8 mouse cellular contexts compared by ENCODE assay signal in genomic region chr3:35405621-35406079, GRCm38 (mm10).
DNase-seq lines count a peak whose midpoint lies in the region; ATAC-seq and TF ChIP-seq lines count a peak whose summit lies in the region.

No protein-coding gene starts in this region.

- no peaks in the 10 kb centered on the region for H3K36me3 ChIP-seq in heart, adult 2 months (ENCODE audit: control insufficient read depth, insufficient read depth, low read length)
- H3K36me3 ChIP-seq in embryonic facial prominence, embryonic 14.5 days (ENCODE audit: control insufficient read depth, insufficient read depth, low read length), result no peaks in the 10 kb centered on the region
- no peaks in the 10 kb centered on the region for H3K36me3 ChIP-seq in heart, embryonic 15.5 days
- no peaks in the 10 kb centered on the region for H3K36me3 ChIP-seq in stomach, embryonic 16.5 days (ENCODE audit: control insufficient read depth, insufficient read depth, low read length)

- H3K79me2 ChIP-seq in heart, adult 2 months (replicated peaks; ENCODE audit: control insufficient read depth, insufficient read depth, low read length), result no peaks in the 10 kb centered on the region

- peak overlapping the region; percentile 13; the same call in 1 of the 2 replicates for H3K27ac ChIP-seq in heart, adult 2 months
- no peak overlapping the region for H3K27ac ChIP-seq in embryonic facial prominence, embryonic 14.5 days (replicated peaks; ENCODE audit: low read depth, low read length)
- no peak overlapping the region for H3K27ac ChIP-seq in heart, embryonic 15.5 days
- H3K27ac ChIP-seq in stomach, embryonic 16.5 days (ENCODE audit: low read length), result no peak overlapping the region

- intact Hi-C loops in heart, adult 2 months (cut with DNase I), result no loop called here
- intact Hi-C loops in heart, postnatal 25 days (cut with DNase I), result loop anchor here (10.0 kb wide), 1 partner anchor 761 kb away; no protein-coding TSS in a partner anchor

- WGBS in heart, adult 2 months, result 70% methylated on average over 14 of the region's 14 CpGs
- 49% methylated on average over 14 of the region's 14 CpGs for WGBS in embryonic facial prominence, embryonic 14.5 days
- WGBS in heart, embryonic 15.5 days, result 66% methylated on average over 14 of the region's 14 CpGs
- whole genome bisulfite sequencing in stomach, embryonic 16.5 days, result 62% methylated on average over 14 of the region's 14 CpGs

- TF ChIP-seq EP300 in heart, adult 2 months (IDR thresholded peaks at IDR 0.05; ENCODE audit: insufficient read depth, low read depth, low read length), result no peak

- peak; percentile 19 to 22 for DNase-seq in heart, adult 2 months
- no peak for DNase-seq in heart, postnatal 25 days (ENCODE audit: low spot score)
- peak; percentile 46 for DNase-seq in embryonic facial prominence, embryonic 14.5 days (ENCODE audit: low spot score)
- peak; percentile 67 to 70 for DNase-seq in layer of hippocampus, postnatal 10 days (ENCODE audit: low spot score in 2 of 2)
- peak; percentile 73 for DNase-seq in mesoderm, embryonic 11.5 days (ENCODE audit: low read depth, low spot score)
- no peak for DNase-seq in spleen, adult 18-20 months

- no peaks in the 10 kb centered on the region for H3K9me3 ChIP-seq in embryonic facial prominence, embryonic 14.5 days (ENCODE audit: control insufficient read depth, low read length)
- H3K9me3 ChIP-seq in heart, embryonic 15.5 days (replicated peaks), result no peaks in the 10 kb centered on the region
- H3K9me3 ChIP-seq in stomach, embryonic 16.5 days (replicated peaks; ENCODE audit: control insufficient read depth, low read length), result no peaks in the 10 kb centered on the region

- TF ChIP-seq POLR2A in heart, adult 2 months (IDR thresholded peaks at IDR 0.05; ENCODE audit: insufficient read depth, low read depth, low read length), result no peak

- peak overlapping the region; percentile 39; the same call in 1 of the 2 replicates for H3K4me2 ChIP-seq in embryonic facial prominence, embryonic 14.5 days (ENCODE audit: low read depth, low read length)
- H3K4me2 ChIP-seq in heart, embryonic 15.5 days, result peak overlapping the region; percentile 51
- H3K4me2 ChIP-seq in stomach, embryonic 16.5 days (ENCODE audit: low read depth, low read length), result peak overlapping the region; percentile 13; the same call in 1 of the 2 replicates

- H3K4me3 ChIP-seq in heart, adult 2 months, result peak overlapping the region; percentile 28
- no peak overlapping the region for H3K4me3 ChIP-seq in embryonic facial prominence, embryonic 14.5 days (ENCODE audit: low read depth, low read length)
- peak overlapping the region; percentile 23 for H3K4me3 ChIP-seq in heart, embryonic 15.5 days
- no peak overlapping the region for H3K4me3 ChIP-seq in stomach, embryonic 16.5 days (replicated peaks; ENCODE audit: low read length)

- no peak overlapping the region for H3K9ac ChIP-seq in heart, adult 2 months (ENCODE audit: low read depth, low read length)
- H3K9ac ChIP-seq in embryonic facial prominence, embryonic 14.5 days (ENCODE audit: low read depth, low read length), result no peak overlapping the region
- H3K9ac ChIP-seq in heart, embryonic 15.5 days, result no peak overlapping the region
- no peak overlapping the region for H3K9ac ChIP-seq in stomach, embryonic 16.5 days (ENCODE audit: low read length)

- peak; percentile 70 for ATAC-seq in embryonic facial prominence, embryonic 14.5 days (ENCODE audit: low read depth)
- 0 out of 2 replicates have a peak, but pooled peaks have one; percentile 27 for ATAC-seq in heart, embryonic 15.5 days (replicated peaks; ENCODE audit: insufficient number of reproducible peaks, insufficient read depth, low FRiP score, low read depth)
- ATAC-seq in stomach, embryonic 16.5 days (ENCODE audit: insufficient read depth, low FRiP score), result no peak

- no peaks in the 10 kb centered on the region for H3K27me3 ChIP-seq in heart, adult 2 months (ENCODE audit: control insufficient read depth, insufficient read depth, low read length)
- H3K27me3 ChIP-seq in embryonic facial prominence, embryonic 14.5 days (replicated peaks; ENCODE audit: control insufficient read depth, insufficient read depth, low read length), result no peaks in the 10 kb centered on the region
- H3K27me3 ChIP-seq in heart, embryonic 15.5 days, result no peaks in the 10 kb centered on the region
- H3K27me3 ChIP-seq in stomach, embryonic 16.5 days (ENCODE audit: control insufficient read depth, insufficient read depth, low read length), result no peaks in the 10 kb centered on the region

- no peaks in the 10 kb centered on the region for H3K4me1 ChIP-seq in heart, adult 2 months (ENCODE audit: control insufficient read depth, insufficient read depth, low read length)
- H3K4me1 ChIP-seq in embryonic facial prominence, embryonic 14.5 days (ENCODE audit: control insufficient read depth, insufficient read depth, low read length), result peaks cover 5% of the 10 kb centered on the region
- H3K4me1 ChIP-seq in heart, embryonic 15.5 days (replicated peaks), result 0 out of 2 replicates have a peak, but pooled peaks cover 4% of the 10 kb centered on the region
- H3K4me1 ChIP-seq in stomach, embryonic 16.5 days (ENCODE audit: control insufficient read depth, insufficient read depth, low read length), result no peaks in the 10 kb centered on the region

- TF ChIP-seq CTCF in heart, adult 2 months (IDR thresholded peaks at IDR 0.05), result peak; percentile 62

Comparison
In these comparisons a context has a peak if more than half of its experiments do, and no peak if none do; other contexts are left out.
1. DNase-seq: peak in heart, adult 2 months (2 of 2), embryonic facial prominence, embryonic 14.5 days (single experiment), layer of hippocampus, postnatal 10 days (2 of 2) and mesoderm, embryonic 11.5 days (single experiment); none in heart, postnatal 25 days (single experiment) and spleen, adult 18-20 months (0 of 2).
2. H3K4me3 ChIP-seq: peak in heart, adult 2 months (single experiment) and heart, embryonic 15.5 days (single experiment); none in embryonic facial prominence, embryonic 14.5 days (single experiment) and stomach, embryonic 16.5 days (single experiment).
3. Peak in every context shown above with its lines, with median percentiles within 50 percentile points of each other: H3K4me2 ChIP-seq.